Mouse (Mus musculus): ENCODE measurements around the gene Rab1b. TPM values are rescaled to one million over a fixed set of nuclear protein-coding genes. Genes with fewer than 3 reads are reported as not detected.
A peak's percentile ranks its signal among the peaks of the same experiment; 100 is the strongest.
"Not testable (repeated sequence)": the region's sequence is repeated elsewhere in the genome, so short reads cannot be mapped to it uniquely, and the experiment has no call there.

Rab1b gene
- polyA plus RNA-seq, 1 experiment from 2014 or later = 228 TPM

GRCm38 (mm10) chr19:5093481-5094242 is 13.2 kb downstream of the Rab1b start:
- H3K4me1 ChIP-seq (ENCODE audit: control insufficient read depth, insufficient read depth, low read length) = peaks cover 49% of the 10 kb centered on the region
- DNase-seq = no peak
- WGBS = 75% methylated on average over 12 of the region's 12 CpGs

DNA sequence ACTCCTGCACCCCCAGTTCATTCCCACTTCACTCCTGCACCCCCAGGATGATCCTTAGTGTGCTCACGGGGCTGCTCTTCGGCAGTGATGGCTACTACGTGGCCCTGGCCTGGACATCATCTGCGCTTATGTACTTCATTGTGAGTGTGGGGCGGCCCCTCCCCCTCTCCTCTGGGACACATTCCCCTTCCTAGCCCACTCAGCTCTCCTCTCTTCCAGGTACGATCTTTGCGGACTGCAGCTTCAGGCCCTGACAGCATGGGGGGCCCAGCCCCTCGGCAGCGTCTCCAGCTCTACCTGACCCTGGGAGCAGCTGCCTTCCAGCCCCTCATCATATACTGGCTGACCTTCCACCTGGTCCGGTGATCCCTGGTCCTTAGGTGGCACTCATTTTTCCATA is 14.8 kb downstream of the Rab1b start:
- Histone ChIP-seq H3K27ac (replicated peaks; ENCODE audit: low read depth, low read length) (no peak overlapping the region), H3K9me3 (ENCODE audit: control insufficient read depth, low read length) (no peaks in the 10 kb centered on the region), H3K4me3 (replicated peaks; ENCODE audit: low read depth, low read length) (no peak overlapping the region), H3K4me1 (ENCODE audit: control insufficient read depth, insufficient read depth, low read length) (peaks cover 47% of the 10 kb centered on the region), H3K36me3 (ENCODE audit: control insufficient read depth, insufficient read depth, low read length) (peaks cover 42% of the 10 kb centered on the region), H3K27me3 (ENCODE audit: control insufficient read depth, insufficient read depth, low read length) (no peaks in the 10 kb centered on the region), H3K9ac (replicated peaks; ENCODE audit: low read length) (no peak overlapping the region), H3K4me2 (ENCODE audit: low read length) (no peak overlapping the region)
- DNase-seq = no peak
- ATAC-seq (ENCODE audit: low FRiP score, low TSS enrichment) = no peak
- WGBS = 89% methylated on average over 10 of the region's 10 CpGs

More at GRCm38 (mm10) chr19:5093481-5094242, 13.2 kb downstream of the Rab1b start:
- H3K9ac ChIP-seq (replicated peaks; ENCODE audit: low read length) = peak overlapping the region; percentile 99; the same call in 1 of the 2 replicates
- H3K9me3 ChIP-seq (ENCODE audit: control insufficient read depth, low read length) = no peaks in the 10 kb centered on the region
- H3K27ac ChIP-seq (replicated peaks; ENCODE audit: low read depth, low read length) = peak overlapping the region; percentile 96
- H3K4me3 ChIP-seq (replicated peaks; ENCODE audit: low read depth, low read length) = peak overlapping the region; percentile 89; the same call in 1 of the 2 replicates
- H3K27me3 ChIP-seq (ENCODE audit: control insufficient read depth, insufficient read depth, low read length) = no peaks in the 10 kb centered on the region
- H3K4me2 ChIP-seq (ENCODE audit: low read length) = peak overlapping the region; percentile 92
- ATAC-seq (ENCODE audit: low FRiP score, low TSS enrichment) = no peak
- H3K36me3 ChIP-seq (ENCODE audit: control insufficient read depth, insufficient read depth, low read length) = peaks cover 42% of the 10 kb centered on the region

GRCm38 (mm10) chr19:5089324-5089723 is 17.5 kb downstream of the Rab1b start:
- Histone ChIP-seq H3K9ac (replicated peaks; ENCODE audit: low read length) (0 out of 2 replicates have a peak overlapping the region, but pooled peaks have one; percentile 67), H3K27me3 (ENCODE audit: control insufficient read depth, insufficient read depth, low read length) (peaks cover 21% of the 10 kb centered on the region), H3K27ac (replicated peaks; ENCODE audit: low read depth, low read length) (no peak overlapping the region), H3K4me3 (replicated peaks; ENCODE audit: low read depth, low read length) (peak overlapping the region; percentile 75), H3K4me1 (ENCODE audit: control insufficient read depth, insufficient read depth, low read length) (peaks cover 23% of the 10 kb centered on the region), H3K4me2 (ENCODE audit: low read length) (peak overlapping the region; percentile 74), H3K9me3 (ENCODE audit: control insufficient read depth, low read length) (no peaks in the 10 kb centered on the region), H3K36me3 (ENCODE audit: control insufficient read depth, insufficient read depth, low read length) (peaks cover 42% of the 10 kb centered on the region)
- DNase-seq (no peak), ATAC-seq (ENCODE audit: low FRiP score, low TSS enrichment) (no peak)
- 90% methylated on average over 4 of the region's 4 CpGs for WGBS

- Histone ChIP-seq H3K4me2 (ENCODE audit: low read length) (peak within 1 kb of the TSS; percentile 74), H3K27me3 (ENCODE audit: control insufficient read depth, insufficient read depth, low read length) (peaks cover 32% of the 10 kb centered on the region), H3K27ac (replicated peaks; ENCODE audit: low read depth, low read length) (peak within 1 kb of the TSS; percentile 89), H3K4me1 (ENCODE audit: control insufficient read depth, insufficient read depth, low read length) (peaks cover 15% of the 10 kb centered on the region; the same call in 1 of the 2 replicates), H3K4me3 (replicated peaks; ENCODE audit: low read depth, low read length) (peak within 1 kb of the TSS; percentile 75), H3K36me3 (ENCODE audit: control insufficient read depth, insufficient read depth, low read length) (peaks cover 34% of the 10 kb centered on the region), H3K9me3 (ENCODE audit: control insufficient read depth, low read length) (no peaks in the 10 kb centered on the region), H3K9ac (replicated peaks; ENCODE audit: low read length) (peak within 1 kb of the TSS; percentile 67)
- peak; percentile 93 for ATAC-seq (ENCODE audit: low FRiP score, low TSS enrichment)
- peak; percentile 98 for DNase-seq
- under 1% methylated on average over 58 of the region's 58 CpGs for WGBS
Observed at GRCm38 (mm10) chr19:5087884-5088728, 18.8 kb downstream of the Rab1b start, which contains the start of gene Yif1a. Gene Yif1a, plus strand, starts transcription at chr19:5088538.

GRCm38 (mm10) chr19:5086533-5086932 is 20.3 kb downstream of the Rab1b start:
- Histone ChIP-seq H3K36me3 (ENCODE audit: control insufficient read depth, insufficient read depth, low read length) (peaks cover 18% of the 10 kb centered on the region), H3K4me1 (ENCODE audit: control insufficient read depth, insufficient read depth, low read length) (peaks cover 15% of the 10 kb centered on the region; the same call in 1 of the 2 replicates), H3K27me3 (ENCODE audit: control insufficient read depth, insufficient read depth, low read length) (peaks cover 47% of the 10 kb centered on the region)
- DNase-seq; H3K9ac ChIP-seq (replicated peaks; ENCODE audit: low read length); H3K27ac ChIP-seq (replicated peaks; ENCODE audit: low read depth, low read length); ATAC-seq (ENCODE audit: low FRiP score, low TSS enrichment); H3K9me3 ChIP-seq (ENCODE audit: control insufficient read depth, low read length); H3K4me3 ChIP-seq (replicated peaks; ENCODE audit: low read depth, low read length); H3K4me2 ChIP-seq (ENCODE audit: low read length): not testable (repeated sequence)
- 60% methylated on average over 4 of the region's 4 CpGs for WGBS

GRCm38 (mm10) chr19:5085145-5085863 is 21.6 kb downstream of the Rab1b start, which contains the start of gene Tmem151a:
Gene Tmem151a, minus strand, starts transcription at chr19:5085531.
- Histone ChIP-seq H3K9me3 (ENCODE audit: control insufficient read depth, low read length) (no peaks in the 10 kb centered on the region), H3K4me2 (ENCODE audit: low read length) (peak within 1 kb of the TSS; percentile 73), H3K36me3 (ENCODE audit: control insufficient read depth, insufficient read depth, low read length) (peaks cover 6% of the 10 kb centered on the region; the same call in 1 of the 2 replicates), H3K4me1 (ENCODE audit: control insufficient read depth, insufficient read depth, low read length) (peaks cover 15% of the 10 kb centered on the region; the same call in 1 of the 2 replicates), H3K9ac (replicated peaks; ENCODE audit: low read length) (peak within 1 kb of the TSS; percentile 65), H3K4me3 (replicated peaks; ENCODE audit: low read depth, low read length) (peak within 1 kb of the TSS; percentile 52), H3K27ac (replicated peaks; ENCODE audit: low read depth, low read length) (no peak within 1 kb of the TSS), H3K27me3 (ENCODE audit: control insufficient read depth, insufficient read depth, low read length) (peaks cover 59% of the 10 kb centered on the region)
- DNase-seq = peak; percentile 48
- WGBS = under 1% methylated on average over 69 of the region's 69 CpGs
- no peak for ATAC-seq (ENCODE audit: low FRiP score, low TSS enrichment)

- Histone ChIP-seq H3K36me3 (ENCODE audit: control insufficient read depth, insufficient read depth, low read length) (0 out of 2 replicates have a peak, but pooled peaks cover 2% of the 10 kb centered on the region), H3K4me2 (ENCODE audit: low read length) (peak overlapping the region; percentile 73), H3K4me1 (ENCODE audit: control insufficient read depth, insufficient read depth, low read length) (peaks cover 15% of the 10 kb centered on the region; the same call in 1 of the 2 replicates), H3K27me3 (ENCODE audit: control insufficient read depth, insufficient read depth, low read length) (peaks cover 62% of the 10 kb centered on the region), H3K4me3 (replicated peaks; ENCODE audit: low read depth, low read length) (peak overlapping the region; percentile 52), H3K9ac (replicated peaks; ENCODE audit: low read length) (peak overlapping the region; percentile 65), H3K9me3 (ENCODE audit: control insufficient read depth, low read length) (no peaks in the 10 kb centered on the region), H3K27ac (replicated peaks; ENCODE audit: low read depth, low read length) (no peak overlapping the region)
- WGBS = 4% methylated on average over 15 of the region's 15 CpGs
- ATAC-seq (ENCODE audit: low FRiP score, low TSS enrichment) = no peak
- no peak for DNase-seq
Observed at GRCm38 (mm10) chr19:5084834-5085144, 22.1 kb downstream of the Rab1b start.

Data from midbrain, embryonic 14.5 days (tissue).